Mouse (Mus musculus) midbrain, embryonic 14.5 days (tissue): Measurements from ENCODE around the gene Ppih. TPM values are rescaled to one million over a fixed set of nuclear protein-coding genes. Genes with fewer than 3 reads are reported as not detected.
A peak's percentile ranks its signal among the peaks of the same experiment; 100 is the strongest.

Experiments
- ATAC-seq: fragments of 200-750 bp; cut with Nextera tagmentation; 2 replicates; pipeline ENCODE4 v1.8.0; 2017; ENCODE audit warnings: moderate number of reproducible peaks, moderate library complexity; ENCODE audit not compliant: low FRiP score, low TSS enrichment
- DNase-seq: peaks from one replicate; pipeline ENCODE4 v3.0.0-alpha.2; 2015
- H3K27ac ChIP-seq: fragments of 300-500 bp; sonication (generic); replicated peaks from 2 replicates; pipeline ENCODE4 v1.5.1; 2014; ENCODE audit warnings: mild to moderate bottlenecking, low read depth, low read length, moderate library complexity
- H3K27me3 ChIP-seq: fragments of 300-500 bp; sonication (generic); 2 replicates; pipeline ENCODE4 v1.6.1; 2014; ENCODE audit warnings: low read length, control low read depth, mixed read lengths; ENCODE audit not compliant: control insufficient read depth, insufficient read depth
- H3K36me3 ChIP-seq: fragments of 300-500 bp; sonication (generic); 2 replicates; pipeline ENCODE4 v1.6.1; 2014; ENCODE audit warnings: low read length, control low read depth; ENCODE audit not compliant: control insufficient read depth, insufficient read depth
- H3K4me1 ChIP-seq: fragments of 300-500 bp; sonication (generic); 2 replicates; pipeline ENCODE4 v1.6.1; 2014; ENCODE audit warnings: mild to moderate bottlenecking, antibody characterized with exemption, low read length, control low read depth; ENCODE audit not compliant: control insufficient read depth, insufficient read depth
- H3K4me2 ChIP-seq: fragments of 300-500 bp; sonication (generic); 2 replicates; pipeline ENCODE4 v1.6.1; 2014; ENCODE audit warnings: mild to moderate bottlenecking, low read length, moderate library complexity
- H3K4me3 ChIP-seq: fragments of 300-500 bp; sonication (generic); replicated peaks from 2 replicates; pipeline ENCODE4 v1.5.1; 2014; ENCODE audit warnings: low read depth, low read length
- H3K9ac ChIP-seq: fragments of 300-500 bp; sonication (generic); replicated peaks from 2 replicates; pipeline ENCODE4 v1.6.1; 2014; ENCODE audit warnings: mild to moderate bottlenecking, low read length, moderate library complexity
- H3K9me3 ChIP-seq: fragments of 300-500 bp; sonication (generic); 2 replicates; pipeline ENCODE4 v1.6.1; 2016; ENCODE audit warnings: low read length, control low read depth, mixed read lengths; ENCODE audit not compliant: control insufficient read depth
- WGBS: fragments of 180-500 bp; shearing (Covaris S2); extraction: QIAGEN DNeasy Blood & Tissue Kit; methylation state at CpG from one replicate; pipeline ENCODE4 v1.1.7; 2014; 5-methylcytosine and 5-hydroxymethylcytosine counted together
- polyA plus RNA-seq: library from polyadenylated mRNA; unstranded; fragments of >200 nt; fragmentation: Nextera tagmentation; extraction: Ambion mirVana; gene quantifications from 2 replicates; pipeline ENCODE4 v1.2.1, GENCODE M21; 2014

The Ppih gene
- polyA plus RNA-seq: 57.6 and 60.0 TPM in 2 replicates

DNA sequence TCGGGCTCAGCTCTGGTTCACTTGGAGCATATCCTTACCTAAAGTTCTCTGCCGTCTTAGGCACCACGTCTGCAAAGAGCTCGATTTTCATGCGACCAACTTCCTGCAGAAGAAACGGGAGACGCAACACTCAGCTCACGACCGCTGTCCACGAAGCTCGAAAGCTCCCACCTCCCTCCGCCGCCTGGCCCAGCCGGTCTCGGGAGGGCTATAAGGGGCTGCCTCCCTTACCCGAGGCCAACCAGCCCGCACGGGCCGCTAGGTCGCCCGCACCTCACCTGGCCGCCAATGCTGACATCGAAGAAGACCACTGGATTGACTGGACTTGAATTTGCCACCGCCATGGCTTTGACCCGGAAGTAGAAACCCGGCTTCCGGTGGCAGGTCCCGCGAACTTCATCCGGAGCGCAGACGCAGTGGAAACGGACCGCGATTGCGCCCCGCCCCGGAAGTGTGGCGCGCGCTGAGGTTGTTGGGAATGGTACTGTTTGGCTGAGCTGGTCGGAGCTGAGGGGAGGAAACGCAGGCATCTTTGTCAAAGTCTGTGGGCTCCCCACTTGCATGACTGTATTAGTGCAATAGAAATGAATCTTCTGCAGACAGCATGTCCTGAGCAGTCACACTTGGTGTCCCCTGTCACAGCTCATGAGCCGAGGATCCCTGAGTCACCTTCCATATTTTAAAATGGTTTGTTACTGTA lies at the start of gene Ppih:
Gene Ppih (minus strand): TSS at position 416 of the 700 bp plus-strand sequence.
- Histone ChIP-seq H3K27ac (peak within 1 kb of the TSS; percentile 90), H3K4me3 (peak within 1 kb of the TSS; percentile 63), H3K9me3 (no peaks in the 10 kb centered on the region), H3K4me2 (peak within 1 kb of the TSS; percentile 71), H3K36me3 (peaks cover 28% of the 10 kb centered on the region), H3K27me3 (no peaks in the 10 kb centered on the region), H3K4me1 (peaks cover 11% of the 10 kb centered on the region), H3K9ac (peak within 1 kb of the TSS; percentile 66)
- DNase-seq: peak; percentile 98
- peak; percentile 96 for ATAC-seq
- 1% methylated on average over 44 of the region's 44 CpGs for WGBS

DNA sequence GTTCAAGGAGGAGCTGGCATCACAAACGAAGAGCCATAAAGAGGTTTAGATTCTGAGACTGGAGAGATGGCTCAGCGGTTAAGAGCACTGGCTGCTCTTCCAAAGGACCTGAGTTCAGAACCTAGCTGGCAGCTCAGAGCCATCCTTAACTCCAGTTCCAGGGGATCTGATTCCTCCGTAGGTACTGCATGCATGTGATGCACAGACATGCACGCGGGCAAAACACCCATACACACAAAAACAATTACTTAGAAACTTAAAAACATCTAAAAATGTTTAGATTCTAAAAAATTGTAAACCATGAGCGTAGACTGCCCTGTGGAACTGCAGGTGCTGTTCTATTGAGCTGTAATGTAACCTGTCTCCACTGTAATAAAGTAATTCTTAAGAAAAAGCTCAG lies 49.1 kb upstream of the Ppih start:
- ATAC-seq: no peak
- no peak for DNase-seq
- Histone ChIP-seq H3K4me2 (no peak overlapping the region), H3K4me3 (no peak overlapping the region), H3K9ac (no peak overlapping the region), H3K27ac (no peak overlapping the region), H3K27me3 (no peaks in the 10 kb centered on the region), H3K9me3 (no peaks in the 10 kb centered on the region), H3K36me3 (no peaks in the 10 kb centered on the region), H3K4me1 (no peaks in the 10 kb centered on the region)
- WGBS: 91% methylated on average over 6 of the region's 6 CpGs

DNA sequence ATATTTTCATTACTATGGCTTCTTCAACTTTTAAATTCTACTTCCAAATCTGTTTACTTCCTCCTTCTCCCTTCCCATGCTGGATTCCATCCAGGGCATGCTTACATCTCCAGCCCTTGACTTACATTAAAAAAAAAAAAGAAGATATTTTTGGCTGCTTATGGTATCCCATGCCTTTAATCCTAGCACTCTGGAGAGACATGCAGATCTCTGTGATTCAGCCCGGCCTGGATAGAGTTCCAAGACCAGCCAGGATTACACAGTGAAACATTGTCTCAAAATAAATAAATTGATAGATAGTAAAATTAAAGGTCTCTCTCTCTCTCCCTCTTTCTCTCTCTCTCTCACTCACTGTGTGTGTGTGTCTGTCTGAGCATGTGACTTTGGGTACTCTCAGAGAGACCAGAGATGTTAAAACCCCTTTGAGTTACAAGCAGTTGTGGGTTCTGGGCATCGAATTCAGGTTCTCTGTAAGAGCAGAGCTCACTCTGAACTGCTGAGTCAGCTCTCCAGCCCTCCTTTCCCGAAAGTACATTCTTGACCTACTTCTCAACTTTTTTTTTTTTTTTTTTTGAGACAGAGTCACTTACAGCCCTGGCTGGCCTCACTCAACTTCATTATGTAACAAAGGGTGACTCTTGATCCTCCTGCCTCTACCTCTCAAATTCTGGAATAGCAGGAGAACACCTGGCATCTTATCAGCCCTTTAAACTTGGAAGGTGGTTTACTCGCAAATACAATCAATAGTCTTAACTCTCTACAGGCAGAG lies 46.6 kb upstream of the Ppih start:
- Histone ChIP-seq H3K36me3 (no peaks in the 10 kb centered on the region), H3K4me1 (no peaks in the 10 kb centered on the region), H3K4me3 (no peak overlapping the region), H3K27ac (no peak overlapping the region), H3K9me3 (no peaks in the 10 kb centered on the region), H3K4me2 (no peak overlapping the region), H3K9ac (no peak overlapping the region), H3K27me3 (no peaks in the 10 kb centered on the region)
- 75% methylated on average over 4 of the region's 4 CpGs for WGBS
- ATAC-seq (no peak), DNase-seq (no peak)

DNA sequence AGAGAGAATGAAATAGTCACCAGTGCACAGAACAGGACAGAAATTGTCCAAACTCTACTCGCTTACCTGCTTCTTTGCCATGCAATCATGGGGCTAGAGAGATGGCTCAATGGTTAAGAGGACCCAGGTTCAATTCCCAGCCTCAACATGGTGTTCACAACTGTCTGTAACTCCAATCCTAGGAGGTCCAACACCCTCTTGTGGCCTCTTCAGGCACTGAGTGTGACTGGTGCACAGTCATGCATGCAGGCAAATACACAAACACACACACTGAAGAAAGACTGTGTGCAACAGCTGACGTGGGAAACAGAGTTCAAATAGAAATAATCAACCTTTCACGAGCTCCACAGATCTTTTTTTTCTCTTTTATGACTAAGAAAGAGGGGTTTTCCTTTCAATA lies 41.9 kb upstream of the Ppih start:
- peaks cover 3% of the 10 kb centered on the region; the same call in 1 of the 2 replicates for H3K4me1 ChIP-seq
- H3K27me3 ChIP-seq: no peaks in the 10 kb centered on the region
- no peaks in the 10 kb centered on the region for H3K36me3 ChIP-seq
- no peaks in the 10 kb centered on the region for H3K9me3 ChIP-seq
- ATAC-seq: no peak
- H3K4me2 ChIP-seq: no peak overlapping the region
- DNase-seq: no peak
- WGBS: 87% methylated on average over 3 of the region's 3 CpGs
- H3K9ac ChIP-seq: no peak overlapping the region
- no peak overlapping the region for H3K27ac ChIP-seq
- H3K4me3 ChIP-seq: no peak overlapping the region

DNA sequence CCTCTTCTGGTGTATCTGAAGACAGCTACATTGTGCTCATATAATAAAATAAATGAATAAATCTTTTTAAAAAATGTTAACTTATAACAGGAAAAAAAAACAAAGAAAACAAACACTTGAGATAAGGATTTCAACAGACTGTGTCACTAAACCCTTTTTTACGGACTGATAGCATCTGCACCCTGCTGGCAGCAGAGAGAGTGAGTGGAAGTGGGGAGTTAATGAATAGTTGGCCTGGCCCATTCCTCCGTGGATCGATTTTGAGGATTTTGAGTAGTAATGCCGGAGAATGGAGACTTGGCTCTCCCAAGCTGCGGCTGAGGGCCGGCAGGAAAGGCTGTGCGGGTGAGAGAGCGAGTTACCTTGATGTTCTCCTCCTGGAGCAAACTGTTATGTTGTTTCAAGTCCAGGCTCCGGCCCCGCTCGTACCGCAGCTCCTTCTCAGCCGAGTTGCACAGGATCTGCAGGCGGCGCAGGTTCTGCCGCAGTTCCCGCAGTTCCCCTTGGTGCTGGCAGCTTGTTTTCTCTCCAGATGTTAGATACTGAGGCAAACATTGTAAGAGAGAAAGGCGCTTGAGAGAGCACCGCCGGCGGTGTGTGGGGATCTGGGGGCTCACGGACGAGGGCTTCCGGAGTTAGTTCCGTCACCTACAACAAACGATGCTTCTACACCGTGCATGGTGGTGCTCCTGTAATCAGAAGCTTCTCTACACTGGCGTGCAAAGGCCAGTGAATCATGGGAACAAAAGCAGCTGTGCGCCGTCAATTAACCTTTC lies 39.0 kb upstream of the Ppih start:
- peak overlapping the region; percentile 56 for H3K4me2 ChIP-seq
- no peaks in the 10 kb centered on the region for H3K9me3 ChIP-seq
- peak overlapping the region; percentile 33 for H3K4me3 ChIP-seq
- H3K27ac ChIP-seq: peak overlapping the region; percentile 75
- DNase-seq: peak; percentile 70
- ATAC-seq: no peak; the same call in 1 of the 2 replicates
- no peaks in the 10 kb centered on the region for H3K36me3 ChIP-seq
- H3K9ac ChIP-seq: peak overlapping the region; percentile 50; the same call in 1 of the 2 replicates
- peaks cover 3% of the 10 kb centered on the region; the same call in 1 of the 2 replicates for H3K4me1 ChIP-seq
- H3K27me3 ChIP-seq: no peaks in the 10 kb centered on the region
- 8% methylated on average over 30 of the region's 30 CpGs for WGBS

DNA sequence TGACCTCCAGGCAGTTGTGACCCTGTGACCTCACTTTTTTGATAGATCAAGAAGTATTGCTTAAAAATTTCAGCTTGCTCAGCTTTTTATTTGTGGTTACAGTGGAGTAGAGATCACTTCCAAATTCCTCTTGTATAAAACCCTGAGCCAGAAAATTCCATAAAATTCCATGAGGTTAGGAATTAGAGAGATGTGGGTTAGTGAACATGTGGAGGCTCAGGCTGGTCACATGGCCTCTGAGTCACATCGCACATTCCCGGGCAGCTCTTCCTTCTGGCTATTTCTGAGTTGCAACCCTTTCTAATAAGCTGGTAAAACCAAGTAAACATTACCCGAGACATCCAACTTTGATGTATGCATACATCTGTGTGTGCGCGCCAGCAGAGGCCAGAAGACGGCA lies 25.2 kb upstream of the Ppih start:
- H3K27me3 ChIP-seq: no peaks in the 10 kb centered on the region
- ATAC-seq: no peak
- 0 out of 2 replicates have a peak, but pooled peaks cover 5% of the 10 kb centered on the region for H3K36me3 ChIP-seq
- no peaks in the 10 kb centered on the region for H3K9me3 ChIP-seq
- DNase-seq: no peak
- 95% methylated on average over 6 of the region's 6 CpGs for WGBS
- H3K27ac ChIP-seq: no peak overlapping the region
- no peak overlapping the region for H3K4me2 ChIP-seq
- H3K9ac ChIP-seq: no peak overlapping the region
- no peaks in the 10 kb centered on the region for H3K4me1 ChIP-seq
- no peak overlapping the region for H3K4me3 ChIP-seq

DNA sequence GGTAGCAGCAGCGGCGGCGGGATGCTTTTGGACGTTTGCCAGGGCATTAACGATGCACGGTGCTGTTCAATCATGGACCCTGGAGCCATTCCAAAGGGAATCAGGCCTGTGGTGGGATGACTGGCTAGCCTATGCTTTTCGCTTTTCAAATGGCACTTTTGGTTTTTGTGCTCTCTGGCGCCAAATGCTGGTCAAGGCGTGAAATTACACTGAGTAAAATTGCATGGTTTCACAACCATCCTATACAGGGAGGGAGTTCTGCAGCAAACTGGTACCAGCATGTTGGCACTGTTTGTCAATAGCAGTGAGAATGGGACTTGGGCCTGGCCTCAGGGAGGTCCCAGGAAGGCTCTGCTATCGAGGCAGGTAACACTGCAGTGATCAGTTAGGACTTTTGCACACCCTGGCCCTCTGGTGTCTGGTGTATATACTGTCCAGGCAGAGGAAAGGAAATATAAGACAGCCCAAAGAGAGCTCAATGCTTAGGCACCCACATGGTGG lies 18.6 kb upstream of the Ppih start:
- 1% methylated on average over 10 of the region's 10 CpGs for WGBS
- H3K27me3 ChIP-seq: no peaks in the 10 kb centered on the region
- peaks cover 14% of the 10 kb centered on the region for H3K4me1 ChIP-seq
- no peaks in the 10 kb centered on the region for H3K36me3 ChIP-seq
- DNase-seq: peak; percentile 95
- peak overlapping the region; percentile 14 for H3K4me3 ChIP-seq
- no peaks in the 10 kb centered on the region for H3K9me3 ChIP-seq
- H3K27ac ChIP-seq: peak overlapping the region; percentile 91
- H3K4me2 ChIP-seq: peak overlapping the region; percentile 46
- peak overlapping the region; percentile 32 for H3K9ac ChIP-seq
- peak; percentile 93 for ATAC-seq

DNA sequence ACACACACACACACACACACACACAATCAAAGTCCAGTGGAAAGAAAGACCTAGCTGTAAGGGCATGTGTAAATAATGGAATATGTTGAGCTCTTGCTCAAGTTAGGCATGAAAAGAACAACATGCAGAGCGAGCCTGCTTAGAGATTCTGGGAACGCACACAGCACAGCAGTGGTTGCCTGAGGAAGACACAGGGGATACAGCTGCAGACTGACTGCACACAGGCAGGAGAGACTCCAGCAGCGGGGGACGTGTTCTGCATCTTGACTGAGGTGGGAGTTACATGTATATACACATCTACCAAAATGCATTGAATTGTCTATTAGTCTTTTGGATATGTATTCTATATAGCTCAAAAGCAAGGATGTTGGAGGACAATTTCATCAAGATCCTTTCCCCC lies 18.1 kb upstream of the Ppih start:
- peak; percentile 78 for DNase-seq
- Histone ChIP-seq H3K27me3 (no peaks in the 10 kb centered on the region), H3K4me1 (peaks cover 14% of the 10 kb centered on the region), H3K4me2 (peak overlapping the region; percentile 46), H3K36me3 (no peaks in the 10 kb centered on the region), H3K27ac (peak overlapping the region; percentile 91), H3K4me3 (peak overlapping the region; percentile 14), H3K9me3 (no peaks in the 10 kb centered on the region), H3K9ac (peak overlapping the region; percentile 32)
- WGBS: 25% methylated on average over 4 of the region's 4 CpGs
- ATAC-seq: peak; percentile 87
